8 mouse cellular contexts compared by ENCODE assay signal in the genomic region with DNA sequence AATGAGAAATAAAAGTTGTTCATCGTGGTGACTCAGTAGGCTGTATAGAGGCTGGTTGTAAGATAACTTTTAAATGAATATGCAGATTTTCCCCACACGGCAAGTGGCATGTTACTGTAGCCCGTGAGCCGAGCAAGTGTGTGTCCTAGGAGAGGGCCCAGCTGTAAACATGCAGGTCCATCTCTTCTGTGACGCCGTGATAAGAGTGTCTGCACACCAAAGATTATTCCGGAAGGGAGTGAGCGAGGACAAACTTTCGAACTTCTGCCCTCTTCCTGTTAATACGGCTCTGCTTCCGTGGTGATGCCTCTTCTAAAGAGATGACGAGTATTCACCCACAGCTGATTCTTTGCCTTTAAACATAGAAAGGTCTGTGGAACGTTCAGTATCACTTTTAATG. TPM values are rescaled to one million over a fixed set of nuclear protein-coding genes. Genes with fewer than 3 reads are reported as not detected.
A peak's percentile ranks its signal among the peaks of the same experiment; 100 is the strongest.
DNase-seq lines count a peak whose midpoint lies in the region; ATAC-seq lines count a peak whose summit lies in the region.

No protein-coding gene starts in this region.

- ATAC-seq in kidney, embryonic 14.5 days (ENCODE audit: low FRiP score, low TSS enrichment) = no peak
- no peak for ATAC-seq in embryonic facial prominence, embryonic 12.5 days (ENCODE audit: insufficient number of reproducible peaks, insufficient read depth, low FRiP score, low TSS enrichment)
- no peak for ATAC-seq in CD4-positive, CD25-positive, alpha-beta regulatory T cell, adult 4 months

- DNase-seq in kidney, postnatal 10 days = no peak
- peak; percentile 90 for DNase-seq in liver
- DNase-seq in spleen, postnatal 10 days (ENCODE audit: low spot score in 2 of 2) = peak; percentile 76 to 87
- no peak for DNase-seq in right cerebral cortex, postnatal 4 days
- DNase-seq in adrenal gland, adult 8-10 months = no peak

- no peaks in the 10 kb centered on the region for H3K9me3 ChIP-seq in kidney, embryonic 14.5 days (ENCODE audit: control insufficient read depth, low read length)
- no peaks in the 10 kb centered on the region for H3K9me3 ChIP-seq in embryonic facial prominence, embryonic 12.5 days

- H3K27ac ChIP-seq in kidney, embryonic 14.5 days (ENCODE audit: low read depth, low read length) = no peak overlapping the region
- no peak overlapping the region for H3K27ac ChIP-seq in embryonic facial prominence, embryonic 12.5 days

- H3K27me3 ChIP-seq in kidney, embryonic 14.5 days (ENCODE audit: control insufficient read depth, insufficient read depth, low read length) = no peaks in the 10 kb centered on the region
- H3K27me3 ChIP-seq in embryonic facial prominence, embryonic 12.5 days = no peaks in the 10 kb centered on the region

- H3K4me3 ChIP-seq in kidney, embryonic 14.5 days (ENCODE audit: low read length) = peak overlapping the region; percentile 4; the same call in 1 of the 2 replicates
- H3K4me3 ChIP-seq in embryonic facial prominence, embryonic 12.5 days = no peak overlapping the region

- peak overlapping the region; percentile 45; the same call in 1 of the 2 replicates for H3K4me2 ChIP-seq in kidney, embryonic 14.5 days (replicated peaks; ENCODE audit: low read depth, low read length)
- H3K4me2 ChIP-seq in embryonic facial prominence, embryonic 12.5 days (replicated peaks) = peak overlapping the region; percentile 68

- H3K36me3 ChIP-seq in kidney, embryonic 14.5 days (ENCODE audit: control insufficient read depth, insufficient read depth, low read length) = no peaks in the 10 kb centered on the region
- H3K36me3 ChIP-seq in embryonic facial prominence, embryonic 12.5 days = no peaks in the 10 kb centered on the region

- peak overlapping the region; percentile 83; the same call in 1 of the 2 replicates for H3K9ac ChIP-seq in kidney, embryonic 14.5 days (ENCODE audit: low read depth, low read length)
- no peak overlapping the region for H3K9ac ChIP-seq in embryonic facial prominence, embryonic 12.5 days

- WGBS in kidney, embryonic 14.5 days = 82% methylated on average over 13 of the region's 13 CpGs
- 85% methylated on average over 13 of the region's 13 CpGs for WGBS in embryonic facial prominence, embryonic 12.5 days

- H3K4me1 ChIP-seq in kidney, embryonic 14.5 days (ENCODE audit: control insufficient read depth, insufficient read depth, low read length) = peaks cover 9% of the 10 kb centered on the region; the same call in 1 of the 2 replicates
- H3K4me1 ChIP-seq in embryonic facial prominence, embryonic 12.5 days = peaks cover 9% of the 10 kb centered on the region

RNA-seq across cellular contexts. Expression of a gene that starts 1.4 kb away (rescaled TPM):
- 31.5 and 49.9 TPM in 2 replicates for polyA plus RNA-seq in kidney, embryonic 14.5 days (2014; fragmentation: Nextera tagmentation; extraction: Ambion mirVana)
- polyA plus RNA-seq in embryonic facial prominence, embryonic 12.5 days (2016; fragmentation: Nextera tagmentation; extraction: Ambion mirVana) = 46.5 and 47.7 TPM in 2 replicates
- polyA plus RNA-seq in CD4-positive, CD25-positive, alpha-beta regulatory T cell, adult 4 months (2017; shearing (Covaris generic)) = 10 to 100 TPM; 23.7 to 26.6 TPM
- 10 to 100 TPM; 42.1 to 49.3 (median 45.2) TPM for total RNA-seq in adrenal gland, adult 8-10 months (2022)

Comparison
In these comparisons a context has a peak if more than half of its experiments do, and no peak if none do; other contexts are left out.
1. DNase-seq: peak in liver (single experiment) and spleen, postnatal 10 days (2 of 2); none in kidney, postnatal 10 days (single experiment), right cerebral cortex, postnatal 4 days (single experiment) and adrenal gland, adult 8-10 months (single experiment).